Mouse (Mus musculus) neural tube, embryonic 14.5 days (tissue): ENCODE data around the gene 4930467E23Rik. TPM values are rescaled to one million over a fixed set of nuclear protein-coding genes. Genes with fewer than 3 reads are reported as not detected.
A peak's percentile ranks its signal among the peaks of the same experiment; 100 is the strongest.
"Not testable (repeated sequence)": the region's sequence is repeated elsewhere in the genome, so short reads cannot be mapped to it uniquely, and the experiment has no call there.

Experiments used
- ATAC-seq: fragments of 200-750 bp; cut with Nextera tagmentation; 2 replicates; pipeline ENCODE4 v1.8.0; 2017; ENCODE audit warnings: low read depth, mild to moderate bottlenecking, moderate TSS enrichment, moderate library complexity
- H3K27ac ChIP-seq: fragments of 300-500 bp; sonication (generic); 2 replicates; pipeline ENCODE4 v1.5.1; 2014; ENCODE audit warnings: low read depth, mild to moderate bottlenecking, control low read depth, low read length, moderate library complexity, mixed read lengths
- H3K27me3 ChIP-seq: fragments of 300-500 bp; sonication (generic); 2 replicates; pipeline ENCODE4 v1.6.1; 2014; ENCODE audit warnings: low read length; ENCODE audit not compliant: control insufficient read depth, insufficient read depth
- H3K36me3 ChIP-seq: fragments of 300-500 bp; sonication (generic); 2 replicates; pipeline ENCODE4 v1.6.1; 2014; ENCODE audit warnings: low read length, mixed read lengths; ENCODE audit not compliant: control insufficient read depth, insufficient read depth
- H3K4me1 ChIP-seq: fragments of 300-500 bp; sonication (generic); 2 replicates; pipeline ENCODE4 v1.6.1; 2014; ENCODE audit warnings: low read length; ENCODE audit not compliant: control insufficient read depth, insufficient read depth
- H3K4me2 ChIP-seq: fragments of 300-500 bp; sonication (generic); 2 replicates; pipeline ENCODE4 v1.6.1; 2014; ENCODE audit warnings: mild to moderate bottlenecking, low read depth, low read length, control low read depth
- H3K4me3 ChIP-seq: fragments of 300-500 bp; sonication (generic); 2 replicates; pipeline ENCODE4 v1.5.1; 2014; ENCODE audit warnings: low read depth, low read length, control low read depth, mixed read lengths
- H3K9ac ChIP-seq: fragments of 300-500 bp; sonication (generic); replicated peaks from 2 replicates; pipeline ENCODE4 v1.6.1; 2014; ENCODE audit warnings: low read depth, mild to moderate bottlenecking, control low read depth, low read length, mixed read lengths
- H3K9me3 ChIP-seq: fragments of 300-500 bp; sonication (generic); 2 replicates; pipeline ENCODE4 v1.6.1; 2016; ENCODE audit warnings: low read length; ENCODE audit not compliant: control insufficient read depth
- WGBS: fragments of 180-500 bp; shearing (Covaris S2); extraction: QIAGEN DNeasy Blood & Tissue Kit; methylation state at CpG from one replicate; pipeline ENCODE4 v1.1.7; 2014; 5-methylcytosine and 5-hydroxymethylcytosine counted together
- polyA plus RNA-seq: library from polyadenylated mRNA; unstranded; fragments of >200 nt; fragmentation: Nextera tagmentation; extraction: Ambion mirVana; gene quantifications from 2 replicates; pipeline ENCODE4 v1.2.1, GENCODE M21; 2014

The 4930467E23Rik gene
- polyA plus RNA-seq, 1 experiment from 2014 or later: not detected

DNA sequence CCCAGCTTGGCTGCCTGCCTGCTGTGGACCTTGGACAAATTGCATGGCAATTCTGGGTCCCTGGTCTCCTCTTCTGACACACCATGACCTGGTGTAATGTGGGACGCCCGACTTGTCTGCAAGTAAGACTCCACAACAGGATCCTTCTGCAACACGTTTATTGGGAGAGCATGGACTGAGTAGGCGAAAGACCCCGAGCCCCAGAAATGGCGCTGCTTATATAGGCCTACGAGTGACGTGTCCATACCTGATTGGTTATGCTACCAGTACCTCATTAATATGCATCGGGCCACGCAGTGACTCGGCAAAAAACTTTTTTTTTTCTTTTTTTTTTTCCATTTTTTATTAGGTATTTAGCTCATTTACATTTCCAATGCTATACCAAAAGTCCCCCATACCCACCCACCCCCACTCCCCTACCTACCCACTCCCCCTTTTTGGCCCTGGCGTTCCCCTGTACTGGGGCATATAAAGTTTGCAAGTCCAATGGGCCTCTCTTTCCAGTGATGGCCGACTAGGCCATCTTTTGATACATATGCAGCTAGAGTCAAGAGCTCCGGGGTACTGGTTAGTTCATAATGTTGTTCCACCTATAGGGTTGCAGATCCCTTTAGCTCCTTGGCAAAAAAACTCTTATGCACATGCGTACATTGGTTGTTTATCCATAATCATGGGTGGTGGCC, 21.5 kb upstream of the 4930467E23Rik start:
- not testable (repeated sequence) for H3K36me3 ChIP-seq, H3K9ac ChIP-seq, H3K4me2 ChIP-seq, H3K9me3 ChIP-seq, H3K4me3 ChIP-seq, H3K4me1 ChIP-seq, H3K27ac ChIP-seq, H3K27me3 ChIP-seq
- 84% methylated on average over 13 of the region's 15 CpGs for WGBS
- ATAC-seq: peak; percentile 73

DNA sequence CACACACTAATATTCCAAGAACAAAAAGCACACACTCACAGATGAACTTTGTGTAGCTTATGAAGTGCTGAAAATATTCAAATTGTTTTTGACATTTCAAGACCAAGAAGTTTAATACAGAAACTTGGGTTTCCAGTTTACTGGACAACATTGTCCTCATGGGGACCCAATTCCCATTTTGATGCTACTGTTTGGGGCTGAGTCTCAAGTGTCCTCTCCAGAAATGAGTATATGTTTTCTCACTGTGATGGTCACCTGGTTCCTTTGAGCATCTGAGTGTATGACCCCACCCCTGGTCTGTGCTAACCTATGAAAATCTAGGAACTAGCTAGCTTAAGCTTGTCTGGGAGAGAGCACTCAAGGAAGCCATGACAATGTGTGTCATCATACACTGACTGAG, 20.4 kb upstream of the 4930467E23Rik start:
- not testable (repeated sequence) for H3K27ac ChIP-seq, H3K36me3 ChIP-seq, H3K9me3 ChIP-seq, H3K4me3 ChIP-seq, H3K27me3 ChIP-seq, ATAC-seq, H3K4me1 ChIP-seq, H3K4me2 ChIP-seq, H3K9ac ChIP-seq

DNA sequence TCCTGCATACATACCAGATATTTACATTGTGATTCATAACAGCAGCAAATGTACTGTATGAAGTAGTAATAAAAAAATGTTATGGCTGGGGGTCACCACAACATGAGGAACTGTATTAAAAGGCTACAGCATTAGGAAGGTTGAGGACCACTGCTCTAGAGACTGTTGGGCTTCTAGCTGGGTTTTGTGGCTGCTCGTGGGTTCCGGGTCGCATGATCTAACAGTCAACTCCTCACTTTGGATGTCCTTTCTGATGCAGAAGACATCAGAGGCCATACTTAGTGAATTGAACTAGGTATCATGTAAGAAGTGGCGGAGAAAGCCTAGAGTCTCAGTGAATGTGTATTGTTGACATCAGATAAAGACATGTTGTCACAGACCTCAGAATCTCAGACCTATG, 19.9 kb upstream of the 4930467E23Rik start:
- H3K27me3 ChIP-seq, H3K27ac ChIP-seq, H3K36me3 ChIP-seq, H3K9ac ChIP-seq, ATAC-seq, H3K4me1 ChIP-seq, H3K9me3 ChIP-seq, H3K4me2 ChIP-seq, H3K4me3 ChIP-seq: not testable (repeated sequence)
- WGBS: 93% methylated on average over 4 of the region's 4 CpGs

DNA sequence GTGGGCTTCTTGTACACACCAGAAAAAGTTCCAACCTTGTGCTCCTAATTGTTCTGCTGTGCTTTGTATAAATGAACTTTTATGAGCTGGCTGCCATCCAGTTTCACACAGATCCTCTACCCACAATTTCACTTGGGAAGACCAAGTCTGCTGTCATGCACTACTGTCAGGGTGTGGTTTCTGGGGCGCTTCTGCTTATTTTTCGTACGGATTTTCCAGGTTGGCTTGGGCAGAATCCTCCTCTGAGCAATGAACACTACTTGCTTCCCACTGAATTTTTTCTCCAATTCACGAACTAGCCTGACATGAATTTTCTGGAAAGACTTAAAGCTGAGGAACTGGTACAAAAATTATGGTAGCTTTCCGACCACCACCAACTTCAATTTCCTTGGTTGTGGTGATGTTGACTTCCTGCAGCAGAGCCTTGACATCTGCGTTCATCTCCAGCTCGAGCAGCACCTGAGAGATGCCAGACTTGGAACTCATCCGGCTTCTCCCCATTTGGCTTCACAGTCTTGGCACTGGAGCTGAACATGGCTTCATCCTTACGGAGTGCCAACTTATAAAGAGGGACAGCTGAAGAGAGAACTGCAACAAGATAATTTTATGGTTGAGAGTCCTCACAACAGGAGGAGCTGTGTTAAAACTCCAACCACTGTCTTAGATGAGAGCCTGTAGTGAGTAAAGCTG, 18.1 kb upstream of the 4930467E23Rik start:
- H3K4me2 ChIP-seq, H3K27me3 ChIP-seq, H3K9ac ChIP-seq, H3K4me3 ChIP-seq, H3K27ac ChIP-seq, H3K36me3 ChIP-seq, H3K9me3 ChIP-seq, ATAC-seq, H3K4me1 ChIP-seq: not testable (repeated sequence)
- WGBS: 86% methylated on average over 5 of the region's 9 CpGs

DNA sequence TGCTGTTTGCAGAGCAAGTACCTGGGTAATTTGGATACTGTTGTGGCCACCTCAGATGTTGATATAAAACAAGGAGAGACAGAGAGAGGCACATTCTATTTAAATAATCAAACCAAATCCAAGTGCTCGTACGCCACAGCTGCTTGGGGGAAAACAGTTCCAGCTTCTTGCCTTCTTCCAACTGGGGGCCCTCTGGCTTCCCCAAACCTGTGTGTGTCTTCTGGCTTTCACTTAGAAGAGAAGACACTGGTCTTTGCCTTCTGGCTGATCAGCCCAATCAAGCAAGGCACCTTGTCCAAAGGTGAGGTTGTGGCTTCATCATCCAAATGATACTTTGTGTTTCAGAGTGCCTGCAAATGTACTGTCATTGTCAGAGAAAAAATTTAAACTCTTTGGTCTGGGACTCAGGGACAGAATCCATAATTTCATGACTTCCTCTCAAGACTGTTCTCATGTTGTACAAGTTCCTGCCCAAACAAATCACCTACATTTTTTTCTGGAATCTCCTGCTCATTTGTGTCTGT, 17.1 kb upstream of the 4930467E23Rik start:
- not testable (repeated sequence) for H3K9me3 ChIP-seq, H3K4me1 ChIP-seq, ATAC-seq, H3K27ac ChIP-seq, H3K4me2 ChIP-seq, H3K36me3 ChIP-seq, H3K9ac ChIP-seq, H3K27me3 ChIP-seq, H3K4me3 ChIP-seq
- WGBS: 100% methylated on average over 2 of the region's 2 CpGs

DNA sequence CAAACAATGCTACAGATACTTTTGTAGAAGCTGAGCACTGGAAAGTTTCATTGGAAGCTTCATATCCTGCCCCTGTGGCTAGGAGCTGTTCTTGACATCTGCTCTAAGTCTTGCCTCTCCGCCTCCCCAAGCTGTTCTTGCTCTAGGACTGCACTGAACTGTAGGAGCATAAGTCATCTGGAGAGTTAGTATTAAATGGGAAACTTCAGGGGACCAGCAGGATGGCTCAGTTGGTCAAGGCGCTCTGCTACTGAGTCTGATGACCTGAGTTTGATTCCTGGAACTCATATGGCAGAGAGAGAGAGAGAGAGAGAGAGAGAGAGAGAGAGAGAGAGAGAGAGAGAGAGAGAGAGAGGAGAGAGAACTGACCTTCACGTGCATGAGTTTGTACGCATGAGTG, 16.6 kb upstream of the 4930467E23Rik start:
- H3K36me3 ChIP-seq, H3K27ac ChIP-seq, H3K27me3 ChIP-seq, H3K4me1 ChIP-seq, ATAC-seq, H3K4me2 ChIP-seq, H3K9ac ChIP-seq, H3K4me3 ChIP-seq, H3K9me3 ChIP-seq: not testable (repeated sequence)
- 70% methylated on average over 4 of the region's 4 CpGs for WGBS

DNA sequence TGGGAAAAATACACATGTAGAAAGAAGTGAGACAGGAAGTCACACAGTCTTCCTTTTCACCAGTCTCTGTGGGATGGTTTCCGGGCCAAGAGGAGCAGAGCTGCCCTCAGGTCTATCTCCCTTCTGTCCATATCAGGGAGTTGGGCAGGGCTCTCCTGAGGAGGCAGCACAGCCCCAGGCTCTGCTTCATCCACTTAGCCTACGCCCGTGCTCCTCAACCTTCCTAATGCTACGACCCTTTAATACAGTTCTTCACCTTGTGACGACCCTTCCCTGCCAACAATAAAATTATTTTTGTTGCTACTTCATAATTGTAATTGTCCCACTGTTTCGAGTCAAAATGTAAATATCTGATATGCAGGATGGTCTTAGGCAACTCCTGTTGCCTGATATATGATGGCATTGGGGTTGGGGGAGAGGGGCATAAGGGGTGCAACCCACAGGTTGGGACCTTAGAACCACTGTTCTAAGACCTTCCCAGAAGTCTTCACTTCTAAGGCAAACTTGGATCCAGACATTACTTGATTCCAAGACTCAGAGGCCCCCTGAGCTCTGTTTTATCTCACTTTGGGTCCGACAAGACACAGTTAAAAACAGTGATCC, 16.0 kb upstream of the 4930467E23Rik start:
- not testable (repeated sequence) for H3K4me2 ChIP-seq

DNA sequence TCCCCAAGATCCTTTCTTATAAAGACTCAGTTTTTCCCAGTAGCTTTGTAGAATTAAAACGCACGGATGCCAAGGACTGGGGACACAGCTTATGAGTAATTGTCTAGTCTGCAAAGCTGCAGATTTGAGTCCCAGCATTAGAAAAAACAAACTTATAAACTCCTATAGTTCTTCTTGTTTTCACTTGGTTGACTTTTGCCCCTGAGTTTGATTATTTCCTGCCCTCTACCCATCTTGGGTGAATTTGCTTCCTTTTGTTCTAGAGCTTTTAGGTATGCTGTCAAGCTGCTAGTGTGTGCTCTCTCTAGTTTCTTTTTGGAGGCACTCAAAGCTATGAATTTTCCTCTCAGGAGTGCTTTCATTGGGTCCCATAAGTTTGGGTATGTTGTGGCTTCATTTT, 14.9 kb upstream of the 4930467E23Rik start:
- not testable (repeated sequence) for H3K27ac ChIP-seq, ATAC-seq, H3K36me3 ChIP-seq, H3K9ac ChIP-seq, H3K4me2 ChIP-seq, H3K9me3 ChIP-seq, H3K4me3 ChIP-seq, H3K4me1 ChIP-seq, H3K27me3 ChIP-seq
- 88% methylated on average over 2 of the region's 2 CpGs for WGBS

More for the DNA sequence above, 16.0 kb upstream of the 4930467E23Rik start:
- H3K4me1 ChIP-seq, H3K27me3 ChIP-seq, H3K9me3 ChIP-seq, H3K9ac ChIP-seq, H3K4me3 ChIP-seq, H3K36me3 ChIP-seq, H3K27ac ChIP-seq: not testable (repeated sequence)
- WGBS: 86% methylated on average over 7 of the region's 7 CpGs
- ATAC-seq: peak; percentile 49; the same call in 1 of the 2 replicates

DNA sequence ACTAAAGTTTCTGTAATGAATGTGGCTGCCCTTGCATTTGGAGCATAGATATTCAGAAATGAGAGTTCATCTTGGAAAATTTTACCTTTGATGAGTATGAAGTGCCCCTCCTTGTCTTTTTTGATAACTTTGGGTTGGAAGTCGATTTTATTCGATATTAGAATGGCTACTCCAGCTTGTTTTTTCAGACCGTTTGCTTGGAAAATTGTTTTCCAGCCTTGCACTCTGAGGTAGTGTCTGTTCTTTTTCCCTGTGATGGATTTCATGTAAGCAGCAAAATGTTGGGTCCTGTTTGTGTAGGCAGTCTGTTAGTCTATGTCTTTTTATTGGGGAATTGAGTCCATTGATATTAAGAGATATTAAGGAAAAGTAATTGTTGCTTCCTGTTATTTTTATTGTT, 14.1 kb upstream of the 4930467E23Rik start:
- H3K4me2 ChIP-seq, H3K27me3 ChIP-seq, H3K4me1 ChIP-seq, H3K4me3 ChIP-seq, H3K9me3 ChIP-seq, H3K9ac ChIP-seq, ATAC-seq, H3K36me3 ChIP-seq, H3K27ac ChIP-seq: not testable (repeated sequence)
- WGBS: 100% methylated on average over 2 of the region's 3 CpGs
